Mouse (Mus musculus) 3134 (cell line): ENCODE measurements around the gene Cops4.

Experiments
- DNase-seq: peaks from one replicate; pipeline ENCODE4 v3.0.0-alpha.2; 2011; ENCODE audit warnings: low spot score; ENCODE audit not compliant: insufficient read length; ENCODE audit errors: extremely low read depth

The Cops4 gene

DNA sequence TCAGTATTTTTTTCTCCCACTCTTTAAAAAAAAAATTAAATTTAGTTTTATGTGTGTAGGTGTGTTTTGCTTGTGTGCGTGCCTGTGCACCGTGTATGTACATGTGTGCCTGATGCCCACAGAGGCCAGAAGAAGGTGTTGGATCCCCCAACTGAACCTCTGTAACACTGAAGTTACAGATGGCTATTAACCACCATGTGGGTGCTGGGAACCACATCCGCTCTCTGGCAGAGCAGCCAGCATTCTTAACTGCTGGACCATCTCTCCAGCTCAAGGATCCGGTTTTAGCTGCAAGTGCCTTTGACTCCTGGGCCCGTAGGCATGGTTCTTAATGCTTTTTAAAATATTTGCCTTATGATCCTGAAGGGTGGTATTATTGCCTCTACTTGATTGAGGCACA is 55.1 kb downstream of the Cops4 start:
- DNase-seq: no peak

DNA sequence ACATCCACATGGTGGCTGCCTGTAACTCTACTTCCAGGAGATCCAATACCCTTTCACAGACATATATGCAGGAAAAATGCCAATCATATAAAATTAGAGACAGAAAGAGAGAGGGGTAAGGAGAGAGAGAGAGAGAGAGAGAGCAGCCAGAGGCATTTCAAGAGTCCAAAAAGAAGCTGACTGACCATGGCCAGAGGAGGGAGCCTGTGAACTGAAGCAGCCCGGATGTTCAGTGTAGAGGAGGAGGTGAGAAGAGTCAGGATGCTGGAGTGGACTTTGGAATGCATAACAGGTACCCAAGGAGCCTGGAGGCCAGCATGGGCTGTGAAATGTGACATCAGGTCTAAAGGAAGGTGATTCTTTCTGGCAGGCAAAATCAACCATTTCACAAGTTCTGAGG is 56.7 kb downstream of the Cops4 start:
- no peak for DNase-seq

DNA sequence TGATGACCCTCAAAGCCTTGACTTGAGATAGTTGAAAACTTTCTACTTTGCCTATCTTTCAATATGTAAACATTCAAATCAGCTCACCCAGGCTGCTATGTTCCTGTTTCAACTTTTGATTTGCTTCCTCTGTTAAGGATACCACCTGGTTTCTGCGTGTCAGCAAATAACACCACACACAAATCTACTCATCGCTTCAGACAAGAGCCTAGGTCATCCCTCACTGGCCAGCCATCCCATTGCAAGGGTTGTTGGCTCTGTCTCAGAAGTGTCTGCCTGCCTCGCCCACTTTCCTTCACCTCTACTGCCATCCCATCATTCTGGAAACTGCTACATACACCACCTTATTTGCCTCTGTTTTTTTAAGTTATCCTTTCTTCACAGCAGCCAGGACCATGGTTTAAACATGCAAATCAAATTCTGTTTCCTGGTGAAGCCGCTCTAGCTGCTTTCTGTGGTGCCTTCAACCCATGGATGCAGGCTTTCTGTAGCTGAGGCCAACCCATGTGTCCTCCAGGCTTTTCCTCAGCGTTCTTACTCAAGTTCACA is 60.8 kb downstream of the Cops4 start:
- DNase-seq: no peak

DNA sequence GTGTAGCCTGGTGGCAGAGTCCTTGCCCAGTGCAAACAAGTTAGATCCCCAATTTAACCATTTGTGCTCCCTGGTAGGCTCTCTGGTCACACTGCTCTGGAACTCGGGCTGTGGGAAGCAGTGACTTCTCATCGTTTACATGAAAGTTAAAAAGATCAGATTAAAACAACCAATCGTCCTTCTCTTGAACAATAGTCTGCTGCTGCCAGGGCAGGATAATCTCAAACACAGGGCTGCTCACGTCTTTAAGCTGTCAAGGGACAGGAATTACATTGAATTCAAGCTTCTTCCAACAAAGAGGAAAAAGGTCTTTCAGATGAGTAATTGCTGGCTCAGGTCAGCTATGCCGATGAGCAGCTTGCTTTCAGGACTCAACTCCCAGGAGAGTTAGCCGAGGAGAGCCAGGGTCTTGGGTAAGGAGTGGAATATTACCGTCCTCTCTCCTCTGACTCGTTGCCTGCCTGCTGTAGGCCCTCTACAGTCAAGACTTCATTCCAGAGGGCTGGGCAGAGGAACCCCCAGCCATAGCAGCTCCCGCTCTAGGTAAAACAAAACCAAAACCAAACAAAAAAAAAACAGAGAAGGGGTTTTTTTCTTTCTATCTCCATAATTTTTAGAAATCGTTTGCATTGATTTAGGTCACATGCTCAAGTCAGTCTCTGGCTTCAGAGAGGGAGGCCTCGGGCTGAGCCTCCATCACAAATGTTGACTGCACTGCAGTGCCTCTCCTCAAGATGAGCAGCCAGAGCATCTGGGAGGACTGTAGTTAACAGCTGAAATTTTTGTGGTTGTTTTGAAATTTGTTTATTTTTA is 63.7 kb downstream of the Cops4 start:
- DNase-seq: peak; percentile 29

DNA sequence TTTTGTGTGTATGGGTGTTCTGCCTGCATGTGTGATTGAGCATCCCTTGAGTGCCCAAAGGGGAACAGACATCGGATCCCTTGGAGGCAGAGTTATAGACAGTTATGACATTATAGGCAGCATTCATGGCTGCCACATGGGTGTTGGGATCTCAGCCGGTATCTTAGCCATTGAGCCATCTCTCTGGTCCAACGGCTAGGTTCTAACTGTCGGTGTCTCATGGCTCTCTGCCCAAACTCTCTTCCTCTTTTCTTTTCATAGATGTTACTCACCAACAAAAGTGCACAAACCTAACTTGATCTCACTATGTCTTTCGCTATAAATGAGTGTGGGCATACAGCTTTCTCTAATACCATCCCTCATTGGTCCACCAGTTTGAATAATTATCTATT is 64.3 kb downstream of the Cops4 start:
- DNase-seq: no peak

DNA sequence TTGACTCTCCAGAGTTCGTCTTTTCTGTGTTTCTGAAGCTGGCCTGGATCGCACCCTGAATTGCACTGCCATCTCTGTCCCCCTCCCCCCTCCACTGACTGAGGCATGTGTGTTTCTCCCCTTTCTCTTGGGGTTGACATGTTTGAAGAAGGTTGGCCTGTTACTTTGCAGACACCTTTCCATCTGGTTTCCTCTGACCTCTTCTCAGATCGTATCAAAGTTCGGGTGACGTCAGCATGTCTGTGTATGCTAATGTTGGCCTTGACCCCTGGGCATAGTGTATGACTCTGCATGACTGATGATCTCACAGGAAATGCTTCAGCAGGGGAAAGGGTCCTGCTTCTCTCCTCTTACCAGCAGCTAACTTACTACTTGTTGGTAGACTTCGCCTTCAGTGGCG is 65.0 kb downstream of the Cops4 start:
- no peak for DNase-seq

DNA sequence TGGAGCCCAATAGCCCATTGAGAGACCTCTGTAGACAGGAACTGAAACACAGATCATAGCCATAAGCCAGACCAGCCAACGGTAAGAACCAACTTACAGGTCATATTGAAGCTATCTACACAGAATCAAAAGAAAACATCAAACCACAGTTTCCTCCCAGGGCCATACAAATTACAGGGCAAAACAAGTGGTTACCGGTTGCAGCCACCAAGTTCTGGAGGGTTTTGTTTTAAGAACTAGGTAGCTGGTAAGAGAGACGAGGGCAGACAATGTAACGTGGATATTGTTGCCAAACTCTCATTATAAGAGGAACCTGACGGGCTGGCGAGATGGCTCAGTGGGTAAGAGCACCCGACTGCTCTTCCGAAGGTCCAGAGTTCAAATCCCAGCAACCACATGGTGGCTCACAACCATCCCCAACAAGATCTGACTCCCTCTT is 67.1 kb downstream of the Cops4 start:
- no peak for DNase-seq

DNA sequence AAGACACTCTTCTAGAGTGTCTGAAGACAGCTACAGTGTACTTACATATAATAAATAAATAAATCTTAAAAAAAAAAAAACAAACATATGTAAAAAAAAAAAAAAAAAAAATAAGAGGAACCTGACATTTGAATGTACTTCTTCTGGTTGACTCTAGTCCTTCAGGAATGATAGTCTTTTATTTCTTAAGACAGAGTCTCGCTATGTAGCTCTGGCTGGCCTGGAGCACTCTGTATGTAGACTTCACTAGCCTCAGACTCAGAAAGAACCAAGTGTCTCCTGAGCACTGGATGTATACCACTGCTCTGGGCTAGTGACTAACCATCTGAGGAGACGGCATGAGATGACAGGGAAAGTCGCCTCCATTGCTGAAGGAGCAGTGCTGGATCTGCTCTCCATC is 67.5 kb downstream of the Cops4 start:
- no peak for DNase-seq

DNA sequence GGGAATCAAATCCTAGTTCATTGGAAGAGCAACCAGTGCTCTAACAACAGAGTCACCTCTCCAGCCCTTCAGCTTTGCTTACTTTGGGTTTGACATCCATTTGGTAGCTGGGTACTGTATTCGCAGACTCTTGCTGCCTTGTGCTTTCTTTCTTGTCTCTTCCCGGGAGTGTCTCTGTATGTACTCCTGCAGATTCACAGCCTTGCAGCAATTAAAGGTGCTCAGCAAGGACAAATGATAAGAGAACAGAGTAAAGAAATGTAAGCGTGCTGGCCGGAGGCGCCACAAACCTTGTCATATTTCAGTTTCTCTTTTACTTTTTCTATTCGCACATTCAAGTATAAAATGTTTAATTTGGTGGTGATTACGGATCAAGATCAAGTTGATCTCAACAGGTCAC is 69.0 kb downstream of the Cops4 start:
- no peak for DNase-seq

DNA sequence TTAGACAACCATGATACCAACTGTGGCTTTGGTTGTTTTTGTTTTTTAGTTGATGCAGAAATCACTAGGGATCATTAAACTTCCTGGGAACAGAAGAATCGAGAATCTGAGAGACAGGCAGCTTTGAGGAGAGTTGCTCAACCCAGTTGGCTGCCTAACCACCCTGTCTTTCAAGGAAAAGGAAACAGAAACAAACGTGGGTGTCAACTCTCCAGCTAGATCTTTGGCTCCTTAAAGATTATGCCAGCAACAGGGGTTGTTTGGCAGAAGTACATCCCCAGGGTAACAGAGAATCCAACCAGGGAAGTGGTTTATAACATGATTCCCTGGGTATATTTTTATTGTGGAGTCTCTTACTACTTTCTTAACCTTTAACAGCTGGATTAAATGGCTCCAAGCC is 69.5 kb downstream of the Cops4 start:
- DNase-seq: no peak

DNA sequence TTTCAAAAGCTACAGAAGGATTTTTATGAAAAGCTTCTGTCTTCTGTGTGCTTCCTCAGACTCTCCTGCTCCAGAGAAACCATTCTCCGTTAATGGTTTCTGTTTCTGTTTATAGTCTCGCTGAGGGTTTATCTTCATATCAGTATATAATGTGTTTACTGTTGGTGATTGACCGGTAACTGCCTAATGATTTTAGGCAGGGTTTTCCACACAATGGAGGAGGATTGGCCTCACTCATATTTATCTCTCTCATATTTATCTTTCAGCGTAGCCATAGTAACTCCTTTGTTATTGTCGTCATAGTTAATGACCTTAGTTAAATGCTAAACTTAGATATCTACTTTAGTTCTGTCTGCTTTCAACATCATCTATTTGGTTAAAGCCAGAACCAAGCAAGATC is 72.4 kb downstream of the Cops4 start:
- DNase-seq: no peak

DNA sequence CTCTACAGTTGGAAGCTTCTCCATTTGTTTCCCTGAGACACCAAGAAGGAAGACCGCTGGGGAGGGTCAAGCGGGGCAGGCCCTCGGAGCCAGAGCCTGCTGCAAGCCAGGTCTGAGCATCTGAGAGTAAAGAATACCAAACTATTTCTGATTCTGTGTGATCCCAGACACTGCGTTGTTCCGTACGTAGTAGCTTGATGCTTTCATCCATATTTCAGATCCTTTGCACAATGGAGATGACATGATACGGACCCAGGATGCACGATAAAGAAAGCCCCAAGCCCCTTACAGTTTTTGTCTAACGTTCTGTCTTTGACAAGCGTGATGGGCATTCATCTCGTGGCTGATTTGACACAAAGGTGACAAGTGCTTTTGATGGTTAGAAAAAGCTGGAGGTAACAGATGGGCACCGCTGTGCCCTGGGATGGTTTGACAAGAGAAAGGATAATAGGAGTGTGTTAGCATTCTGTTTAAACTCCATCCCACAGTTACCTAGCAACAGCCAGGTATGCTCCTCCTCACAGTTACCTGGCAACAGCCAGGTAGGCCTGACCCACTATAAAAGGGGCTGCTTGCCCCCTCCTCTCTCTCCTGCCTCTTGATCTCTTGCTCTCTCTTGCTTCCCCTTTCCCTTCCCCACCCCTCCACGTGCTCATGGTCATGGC is 76.8 kb downstream of the Cops4 start:
- no peak for DNase-seq

DNA sequence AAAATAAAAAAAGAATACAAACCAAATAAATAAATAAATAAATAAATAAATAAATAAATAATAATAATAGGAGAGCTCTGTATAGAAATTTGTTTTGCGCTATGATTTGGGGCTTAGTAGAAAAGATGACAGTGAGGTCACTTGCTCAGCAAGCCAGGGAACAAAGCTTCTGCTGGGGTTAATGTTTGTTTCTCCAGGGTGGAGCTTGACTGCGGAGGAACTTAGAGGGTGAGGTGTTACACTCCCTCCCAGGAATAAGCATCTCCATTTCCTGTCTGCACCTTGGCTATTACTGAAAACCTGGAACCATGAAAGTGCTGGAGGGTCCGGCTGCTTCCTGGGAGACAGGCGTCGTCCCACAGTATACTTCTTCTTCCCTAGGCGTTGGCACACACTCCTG is 77.9 kb downstream of the Cops4 start:
- DNase-seq: no peak
